ENCODE assay signal across 24 mouse cellular contexts in the genomic region with DNA sequence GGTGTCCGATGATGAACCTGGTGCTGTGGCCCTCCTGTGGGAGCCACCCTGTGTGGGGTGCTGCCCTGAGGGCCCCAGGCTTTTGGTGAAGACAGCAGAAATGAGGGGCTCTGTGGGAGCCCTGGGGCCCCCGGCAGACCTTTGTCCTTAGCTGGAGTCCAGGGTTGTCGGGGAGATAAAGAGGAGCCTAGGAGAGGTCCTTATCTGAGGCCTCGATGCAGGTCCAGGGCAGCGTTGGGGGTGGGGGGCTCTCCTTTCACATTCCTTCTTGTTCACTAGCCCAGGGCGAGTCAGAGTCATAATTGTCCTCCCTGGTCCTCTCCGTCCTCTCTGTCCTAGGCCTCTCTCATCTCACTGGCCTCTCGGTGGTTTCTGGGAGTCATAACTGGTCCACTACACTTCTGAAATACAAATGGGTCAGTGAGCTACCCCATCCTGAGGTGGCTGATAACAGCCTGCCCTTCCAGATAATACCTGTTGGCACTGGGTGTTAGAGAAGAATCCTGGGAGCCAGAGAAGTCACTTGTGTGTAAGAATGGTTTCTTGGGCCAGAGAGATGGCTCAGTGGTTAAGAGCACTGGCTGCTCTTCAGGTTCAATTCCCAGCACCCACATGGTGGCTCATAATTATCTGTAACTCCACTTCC. TPM values are rescaled to one million over a fixed set of nuclear protein-coding genes. Genes with fewer than 3 reads are reported as not detected.
DNase-seq lines count a peak whose midpoint lies in the region; ATAC-seq and TF ChIP-seq lines count a peak whose summit lies in the region.
"Had no signal": no experiment of that assay in that cellular context is flagged by ENCODE, and none has a peak within 500 bp of the region (broad histone marks: within the 10 kb centered on the region; RNA-seq: fewer than 3 reads in every experiment).

No protein-coding gene starts in this region.

- H3K36me3 ChIP-seq in CH12.LX (replicated peaks in 1 of 2; ENCODE audit: control insufficient read depth in 1 of 2, insufficient read depth in 1 of 2, low read length in 1 of 2) = peaks cover 5 to 32% of the 10 kb centered on the region in 2 experiments
- no peaks in the 10 kb centered on the region for H3K36me3 ChIP-seq in intestine, embryonic 15.5 days
- H3K36me3 ChIP-seq in liver, embryonic 15.5 days (replicated peaks) = peaks cover 8% of the 10 kb centered on the region
- H3K36me3 ChIP-seq in forebrain, embryonic 10.5 days (replicated peaks) = no peaks in the 10 kb centered on the region
- H3K36me3 ChIP-seq: embryonic facial prominence, embryonic 15.5 days; midbrain, embryonic 10.5 days had no signal

- H3K9ac ChIP-seq in CH12.LX (ENCODE audit: insufficient read depth, low read depth) = no peak overlapping the region
- H3K9ac ChIP-seq in intestine, embryonic 15.5 days = no peak overlapping the region
- no peak overlapping the region for H3K9ac ChIP-seq in liver, embryonic 15.5 days
- H3K9ac ChIP-seq: embryonic facial prominence, embryonic 15.5 days; forebrain, embryonic 13.5 days had no signal

- DNase-seq in gastrocnemius, adult 2 months = no peak
- no peak for DNase-seq in gastrocnemius, adult 18-20 months (ENCODE audit: low spot score)
- DNase-seq in CH12.LX (ENCODE audit: extremely low read depth) (no peak), adipocyte (ENCODE audit: low spot score) (no peak)
- DNase-seq in forebrain, embryonic 10.5 days (ENCODE audit: extremely low spot score, low spot score) = no peak
- no peak for DNase-seq in right cerebral cortex, postnatal 4 days
- DNase-seq: adrenal gland, postnatal 14 days; cerebellum, adult 8-10 months; heart, postnatal 4 days; kidney, postnatal 4 days; lung, postnatal 14 days; right cerebral cortex, adult 18-20 months; spleen, adult 18-20 months had no signal

- in situ Hi-C loops in CH12.LX (cut with MboI; ENCODE audit: low pct_ligation_motif_present, low pct_unique_long_range_greater_than_20kb, low sequenced_read_pairs) = no loop called here

- H3K9me3 ChIP-seq in CH12.LX (replicated peaks; ENCODE audit: low read length) = peaks cover 12% of the 10 kb centered on the region
- H3K9me3 ChIP-seq in intestine, embryonic 15.5 days = no peaks in the 10 kb centered on the region
- H3K9me3 ChIP-seq in liver, embryonic 15.5 days (replicated peaks) = no peaks in the 10 kb centered on the region
- no peaks in the 10 kb centered on the region for H3K9me3 ChIP-seq in forebrain, embryonic 10.5 days
- H3K9me3 ChIP-seq: embryonic facial prominence, embryonic 15.5 days; forebrain, embryonic 13.5 days had no signal

- no peak for TF ChIP-seq RAD21 in CH12.LX (IDR thresholded peaks at IDR 0.05; ENCODE audit: low read depth, low read length)

- H3K4me3 ChIP-seq in gastrocnemius, adult 2 months = 0 out of 2 replicates have a peak overlapping the region, but pooled peaks have one; percentile 21
- no peak overlapping the region for H3K4me3 ChIP-seq in CH12.LX (replicated peaks in 1 of 3; ENCODE audit: low read depth in 2 of 3, low read length in 2 of 3, poor library complexity in 1 of 3)
- H3K4me3 ChIP-seq in intestine, embryonic 15.5 days (replicated peaks) = no peak overlapping the region
- H3K4me3 ChIP-seq in liver, embryonic 15.5 days (replicated peaks) = no peak overlapping the region
- no peak overlapping the region for H3K4me3 ChIP-seq in forebrain, embryonic 10.5 days
- H3K4me3 ChIP-seq: embryonic facial prominence, embryonic 15.5 days; forebrain, embryonic 13.5 days; midbrain, embryonic 10.5 days had no signal

- peaks cover 42% of the 10 kb centered on the region for H3K79me2 ChIP-seq in CH12.LX (replicated peaks; ENCODE audit: control insufficient read depth, extremely low read depth, insufficient read depth, poor library complexity, severe bottlenecking)

- dilution Hi-C loops in CH12.LX (cut with MboI; ENCODE audit: extremely low pct_ligation_motif_present, extremely low pct_unique_long_range_greater_than_20kb, low sequenced_read_pairs) = no loop called here

- intact Hi-C loops in gastrocnemius, adult 2 months (cut with DNase I) = no loop called here

- TF ChIP-seq EP300 in CH12.LX (IDR thresholded peaks at IDR 0.05; ENCODE audit: low read length) = no peak

- peaks cover 40 to 86% of the 10 kb centered on the region in 2 experiments for H3K4me1 ChIP-seq in CH12.LX (ENCODE audit: control insufficient read depth in 1 of 2, insufficient read depth in 2 of 2)
- H3K4me1 ChIP-seq in intestine, embryonic 15.5 days (replicated peaks) = peaks cover 17% of the 10 kb centered on the region; the same call in 1 of the 2 replicates
- H3K4me1 ChIP-seq in liver, embryonic 15.5 days (replicated peaks) = peaks cover 67% of the 10 kb centered on the region
- peaks cover 11% of the 10 kb centered on the region; the same call in 1 of the 2 replicates for H3K4me1 ChIP-seq in forebrain, embryonic 10.5 days
- H3K4me1 ChIP-seq: forebrain, embryonic 13.5 days had no signal

- peak overlapping the region; percentile 24; the same call in 1 of the 2 replicates for H3K4me2 ChIP-seq in CH12.LX (ENCODE audit: insufficient read depth, low read depth, poor library complexity, severe bottlenecking)
- peak overlapping the region; percentile 32 for H3K4me2 ChIP-seq in intestine, embryonic 15.5 days (replicated peaks)
- H3K4me2 ChIP-seq in liver, embryonic 15.5 days = peak overlapping the region; percentile 47
- H3K4me2 ChIP-seq: embryonic facial prominence, embryonic 15.5 days; forebrain, embryonic 13.5 days had no signal

- H3K27me3 ChIP-seq in CH12.LX (replicated peaks) = no peaks in the 10 kb centered on the region
- H3K27me3 ChIP-seq in intestine, embryonic 15.5 days (replicated peaks) = no peaks in the 10 kb centered on the region
- no peaks in the 10 kb centered on the region for H3K27me3 ChIP-seq in liver, embryonic 15.5 days
- no peaks in the 10 kb centered on the region for H3K27me3 ChIP-seq in forebrain, embryonic 10.5 days (ENCODE audit: poor library complexity, severe bottlenecking)
- H3K27me3 ChIP-seq: embryonic facial prominence, embryonic 15.5 days; forebrain, embryonic 13.5 days had no signal

- 61% methylated on average over 8 of the region's 8 CpGs for WGBS in intestine, embryonic 15.5 days
- 19% methylated on average over 8 of the region's 8 CpGs for WGBS in liver, embryonic 15.5 days (ENCODE audit: insufficient replicate concordance)
- WGBS in forebrain, embryonic 10.5 days = 90% methylated on average over 8 of the region's 8 CpGs

- peak overlapping the region; percentile 75 for H3K27ac ChIP-seq in gastrocnemius, adult 2 months
- peak overlapping the region; percentile 35; the same call in 1 of the 2 replicates for H3K27ac ChIP-seq in CH12.LX (ENCODE audit: insufficient read depth, low read depth)
- H3K27ac ChIP-seq in intestine, embryonic 15.5 days = peak overlapping the region; percentile 80
- H3K27ac ChIP-seq in liver, embryonic 15.5 days (replicated peaks) = peak overlapping the region; percentile 69
- no peak overlapping the region for H3K27ac ChIP-seq in forebrain, embryonic 10.5 days
- H3K27ac ChIP-seq: embryonic facial prominence, embryonic 15.5 days; forebrain, embryonic 13.5 days; midbrain, embryonic 10.5 days had no signal

- no peak for TF ChIP-seq POLR2A in CH12.LX (IDR thresholded peaks at IDR 0.05; ENCODE audit: low read depth, low read length)

- ATAC-seq in intestine, embryonic 15.5 days = peak; percentile 70
- ATAC-seq in liver, embryonic 15.5 days (ENCODE audit: insufficient read depth) = peak; percentile 64
- ATAC-seq: forebrain, embryonic 13.5 days had no signal

- no peak for TF ChIP-seq CTCF in gastrocnemius, adult 2 months (IDR thresholded peaks at IDR 0.05)
- TF ChIP-seq CTCF in CH12.LX (conservative IDR thresholded peaks at IDR 0.05 in 1 of 2, IDR thresholded peaks at IDR 0.05 in 1 of 2; ENCODE audit: low read depth in 2 of 2, low read length in 2 of 2) = no peak

RNA-seq across cellular contexts. Expression of gene Tfeb, which starts 16.4 kb away (rescaled TPM):
- 10 to 100 TPM; 85.3 to 93.9 TPM for total RNA-seq in gastrocnemius, adult 2 months (2021)
- 100 to 1,000 TPM in 1 of 2 experiments, 10 to 100 TPM in 1; 93.6 to 108 TPM for total RNA-seq in gastrocnemius, adult 18-20 months (2021)
- total RNA-seq in CH12.LX (2012; rRNA removed) (49.3 and 57.3 TPM in 2 replicates), CH12.LX (2014; rRNA removed) (26.9 and 29.1 TPM in 2 replicates)
- 39.9 and 41.3 TPM in 2 replicates for polyA plus RNA-seq in CH12.LX (2012; ENCODE audit: insufficient read length, low read depth)
- 22.4 and 22.8 TPM in 2 replicates for polyA plus RNA-seq in intestine, embryonic 15.5 days (2015; fragmentation: Nextera tagmentation; extraction: Ambion mirVana)
- polyA plus RNA-seq in liver, embryonic 15.5 days (2015; fragmentation: Nextera tagmentation; extraction: Ambion mirVana) = 4.6 and 5.3 TPM in 2 replicates
- 1.9 and 2.2 TPM in 2 replicates for polyA plus RNA-seq in forebrain, embryonic 10.5 days (2016; fragmentation: Nextera tagmentation; extraction: Ambion mirVana)

RNA-seq across cellular contexts. Expression of gene Pgc, which starts 26.6 kb away (rescaled TPM):
- not detected for total RNA-seq in gastrocnemius, adult 2 months (2021)
- not detected for total RNA-seq in gastrocnemius, adult 18-20 months (2021)
- not detected in 2 replicates for total RNA-seq in CH12.LX (2012; rRNA removed)
- total RNA-seq in CH12.LX (2014; rRNA removed) = not detected in 2 replicates
- polyA plus RNA-seq in CH12.LX (2012; ENCODE audit: insufficient read length, low read depth) = not detected in 2 replicates
- 0.93 and 0.99 TPM in 2 replicates for polyA plus RNA-seq in intestine, embryonic 15.5 days (2015; fragmentation: Nextera tagmentation; extraction: Ambion mirVana)
- polyA plus RNA-seq in liver, embryonic 15.5 days (2015; fragmentation: Nextera tagmentation; extraction: Ambion mirVana) = not detected in 2 replicates
- not detected in 2 replicates for polyA plus RNA-seq in forebrain, embryonic 10.5 days (2016; fragmentation: Nextera tagmentation; extraction: Ambion mirVana)
- total RNA-seq: adrenal gland, postnatal 14 days; granulocyte monocyte progenitor cell, adult 5-6 weeks; heart, postnatal 4 days; layer of hippocampus, postnatal 14 days; left cerebral cortex, postnatal 36 days; liver, adult 2 months had no signal
- polyA plus RNA-seq: forebrain, embryonic 13.5 days; kidney, embryonic 14.5 days; neural tube, embryonic 11.5 days had no signal

RNA-seq across cellular contexts. Expression of gene Prickle4, which starts 58.7 kb away (rescaled TPM):
- 1 to 10 TPM; 2.6 to 3.7 TPM for total RNA-seq in gastrocnemius, adult 2 months (2021)
- 1 to 10 TPM; 2.3 to 2.6 TPM for total RNA-seq in gastrocnemius, adult 18-20 months (2021)
- total RNA-seq in CH12.LX (2012; rRNA removed) (0.21 and 0.30 TPM in 2 replicates), CH12.LX (2014; rRNA removed) (not detected in 2 replicates)
- polyA plus RNA-seq in CH12.LX (2012; ENCODE audit: insufficient read length, low read depth) = 0.29 and 0.55 TPM in 2 replicates
- 0.40 and 0.52 TPM in 2 replicates for polyA plus RNA-seq in intestine, embryonic 15.5 days (2015; fragmentation: Nextera tagmentation; extraction: Ambion mirVana)
- polyA plus RNA-seq in liver, embryonic 15.5 days (2015; fragmentation: Nextera tagmentation; extraction: Ambion mirVana) = not detected in 2 replicates
- 0.70 and 0.90 TPM in 2 replicates for polyA plus RNA-seq in forebrain, embryonic 10.5 days (2016; fragmentation: Nextera tagmentation; extraction: Ambion mirVana)
- polyA plus RNA-seq: forebrain, embryonic 13.5 days had no signal

RNA-seq across cellular contexts. Expression of gene Gm21981, which starts 59.0 kb away (rescaled TPM):
- under 1 TPM; 0.45 to 0.46 TPM for total RNA-seq in gastrocnemius, adult 2 months (2021)
- total RNA-seq in gastrocnemius, adult 18-20 months (2021) = under 1 TPM; 0.28 to 0.59 TPM
- total RNA-seq in CH12.LX (2012; rRNA removed) = 0.25 and 0.59 TPM in 2 replicates
- 0.11 and 0.12 TPM in 2 replicates for total RNA-seq in CH12.LX (2014; rRNA removed)
- 0.15 TPM in 1 of 2 replicates, not detected in the other for polyA plus RNA-seq in CH12.LX (2012; ENCODE audit: insufficient read length, low read depth)
- polyA plus RNA-seq in intestine, embryonic 15.5 days (2015; fragmentation: Nextera tagmentation; extraction: Ambion mirVana) = 0.18 and 0.24 TPM in 2 replicates
- polyA plus RNA-seq in liver, embryonic 15.5 days (2015; fragmentation: Nextera tagmentation; extraction: Ambion mirVana) = 0.07 TPM in 1 of 2 replicates, not detected in the other
- polyA plus RNA-seq in forebrain, embryonic 10.5 days (2016; fragmentation: Nextera tagmentation; extraction: Ambion mirVana) = 0.14 and 0.22 TPM in 2 replicates
- total RNA-seq: granulocyte monocyte progenitor cell, adult 5-6 weeks had no signal
